14 mouse cellular contexts compared by ENCODE assay signal in genomic region chr8:19776311-19776710, GRCm38 (mm10). TPM values are rescaled to one million over a fixed set of nuclear protein-coding genes. Genes with fewer than 3 reads are reported as not detected.
A peak's percentile ranks its signal among the peaks of the same experiment; 100 is the strongest.
DNase-seq lines count a peak whose midpoint lies in the region; TF ChIP-seq lines count a peak whose summit lies in the region.
"Not testable (repeated sequence)": the region's sequence is repeated elsewhere in the genome, so short reads cannot be mapped to it uniquely, and the experiment has no call there.
"Had no signal": no experiment of that assay in that cellular context is flagged by ENCODE, and none has a peak within 500 bp of the region (broad histone marks: within the 10 kb centered on the region; RNA-seq: fewer than 3 reads in every experiment).

No protein-coding gene starts in this region.

- TF ChIP-seq CTCF in kidney, adult 2 months (conservative IDR thresholded peaks at IDR 0.05; ENCODE audit: insufficient read depth, insufficient read length, low read depth, low read length) = not testable (repeated sequence)

- DNase-seq in gastrocnemius, postnatal 4 days (ENCODE audit: low spot score in 2 of 2) = peak; percentile 18 to 23
- peak; percentile 95 for DNase-seq in heart, adult 11 months
- peak; percentile 38 for DNase-seq in kidney, adult 11 months
- peak; percentile 23 for DNase-seq in kidney, adult 2 months
- peak; percentile 12 for DNase-seq in urinary bladder, postnatal 14 days (ENCODE audit: low spot score)

- not testable (repeated sequence) for H3K4me3 ChIP-seq in kidney, adult 2 months (ENCODE audit: insufficient read depth, low read depth, low read length)

- not testable (repeated sequence) for H3K27me3 ChIP-seq in kidney, adult 2 months (replicated peaks; ENCODE audit: control insufficient read depth, insufficient read depth, low read length)

- not testable (repeated sequence) for TF ChIP-seq POLR2A in kidney, adult 2 months (IDR thresholded peaks at IDR 0.05; ENCODE audit: low read depth, low read length)

- not testable (repeated sequence) for H3K4me1 ChIP-seq in kidney, adult 2 months (ENCODE audit: control insufficient read depth, insufficient read depth, low read length)

- H3K36me3 ChIP-seq in kidney, adult 2 months (ENCODE audit: control insufficient read depth, insufficient read depth, low read length) = not testable (repeated sequence)

- not testable (repeated sequence) for H3K27ac ChIP-seq in kidney, adult 2 months (ENCODE audit: insufficient read depth, low read depth, low read length)

RNA-seq across cellular contexts. Expression of gene 4930467E23Rik, which starts 46.9 kb away (rescaled TPM):
- total RNA-seq in gastrocnemius, postnatal 4 days (2021) = under 1 TPM; 0.26 to 0.47 TPM
- not detected in 2 replicates for polyA plus RNA-seq in kidney, adult 2 months (2012; rRNA removed)
- total RNA-seq: adrenal gland, adult 18-20 months; CH12.LX; ES-E14; MEL had no signal
- polyA plus RNA-seq: activated CD4-positive, CD25-positive, alpha-beta regulatory T cell, adult 4 months; brain, embryonic 14.5 days; C2C12; G1E; Patski had no signal

Comparison
In these comparisons a context has a peak if more than half of its experiments do, and no peak if none do; other contexts are left out.
1. DNase-seq: peak in every context shown above with its lines; median percentile 95 in heart, adult 11 months; 38 in kidney, adult 11 months; 23 in kidney, adult 2 months; 20 in gastrocnemius, postnatal 4 days; 12 in urinary bladder, postnatal 14 days.